In genomic region chr2:129116368-129116739, GRCm38 (mm10) we compare ENCODE assay signal across 19 mouse cellular contexts. TPM values are rescaled to one million over a fixed set of nuclear protein-coding genes. Genes with fewer than 3 reads are reported as not detected.
A peak's percentile ranks its signal among the peaks of the same experiment; 100 is the strongest.
DNase-seq lines count a peak whose midpoint lies in the region; ATAC-seq and TF ChIP-seq lines count a peak whose summit lies in the region.
"Had no signal": no experiment of that assay in that cellular context is flagged by ENCODE, and none has a peak within 500 bp of the region (broad histone marks: within the 10 kb centered on the region; RNA-seq: fewer than 3 reads in every experiment).

No protein-coding gene starts in this region.

- H3K9me3 ChIP-seq in forebrain, postnatal 0 days (ENCODE audit: low read length), result no peaks in the 10 kb centered on the region
- H3K9me3 ChIP-seq in forebrain, embryonic 11.5 days (ENCODE audit: control insufficient read depth, low read length), result no peaks in the 10 kb centered on the region
- H3K9me3 ChIP-seq: embryonic facial prominence, embryonic 13.5 days; forebrain, embryonic 10.5 days; forebrain, embryonic 15.5 days; heart, embryonic 12.5 days; hindbrain, embryonic 10.5 days had no signal

- no peaks in the 10 kb centered on the region for H3K4me1 ChIP-seq in forebrain, postnatal 0 days (ENCODE audit: insufficient read depth)
- H3K4me1 ChIP-seq in forebrain, embryonic 11.5 days (replicated peaks; ENCODE audit: control insufficient read depth, insufficient read depth, low read length), result no peaks in the 10 kb centered on the region
- H3K4me1 ChIP-seq: embryonic facial prominence, embryonic 13.5 days; forebrain, embryonic 10.5 days; forebrain, embryonic 15.5 days; heart, embryonic 12.5 days; hindbrain, embryonic 10.5 days had no signal

- no peak overlapping the region for H3K4me3 ChIP-seq in forebrain, postnatal 0 days (ENCODE audit: low read depth, low read length)
- no peak overlapping the region for H3K4me3 ChIP-seq in forebrain, embryonic 11.5 days (ENCODE audit: low read depth, low read length)
- H3K4me3 ChIP-seq: embryonic facial prominence, embryonic 13.5 days; forebrain, embryonic 10.5 days; forebrain, embryonic 15.5 days; heart, embryonic 12.5 days; hindbrain, embryonic 10.5 days had no signal

- no peaks in the 10 kb centered on the region for H3K27me3 ChIP-seq in forebrain, postnatal 0 days (ENCODE audit: insufficient read depth, low read length)
- no peaks in the 10 kb centered on the region for H3K27me3 ChIP-seq in forebrain, embryonic 11.5 days (ENCODE audit: control insufficient read depth, insufficient read depth, low read length)
- H3K27me3 ChIP-seq: embryonic facial prominence, embryonic 13.5 days; forebrain, embryonic 15.5 days; heart, embryonic 12.5 days had no signal

- no peak for TF ChIP-seq CTCF in forebrain, postnatal 0 days (IDR thresholded peaks at IDR 0.05; ENCODE audit: low read depth)

- WGBS in forebrain, postnatal 0 days, result 95% methylated on average over 1 of the region's 1 CpGs
- WGBS in forebrain, embryonic 11.5 days, result 96% methylated on average over 1 of the region's 1 CpGs

- H3K36me3 ChIP-seq in forebrain, postnatal 0 days (ENCODE audit: insufficient read depth), result peaks cover 73% of the 10 kb centered on the region
- peaks cover 10% of the 10 kb centered on the region; the same call in 1 of the 2 replicates for H3K36me3 ChIP-seq in forebrain, embryonic 11.5 days (ENCODE audit: control insufficient read depth, insufficient read depth, low read length)

- no peak overlapping the region for H3K4me2 ChIP-seq in forebrain, postnatal 0 days (ENCODE audit: low read depth)
- H3K4me2 ChIP-seq in forebrain, embryonic 11.5 days (ENCODE audit: low read depth, low read length, severe bottlenecking), result no peak overlapping the region
- H3K4me2 ChIP-seq: embryonic facial prominence, embryonic 13.5 days; forebrain, embryonic 15.5 days; heart, embryonic 12.5 days; hindbrain, embryonic 14.5 days had no signal

- DNase-seq in kidney, adult 11 months, result peak; percentile 78
- DNase-seq in kidney, postnatal 10 days, result no peak
- peak; percentile 78 for DNase-seq in kidney, adult 9 months
- peak; percentile 36 for DNase-seq in kidney, postnatal 14 days
- DNase-seq in cerebellum, adult 9-10 months, result no peak
- DNase-seq in forebrain, postnatal 0 days, result no peak
- no peak for DNase-seq in forebrain, embryonic 11.5 days (ENCODE audit: low spot score)
- DNase-seq: adrenal gland, postnatal 14 days; cerebellum, adult 11-12 months; cerebellum, adult 9-11 months; cerebellum, postnatal 36 days; gastrocnemius, postnatal 25 days had no signal

- H3K9ac ChIP-seq in forebrain, postnatal 0 days, result no peak overlapping the region
- no peak overlapping the region for H3K9ac ChIP-seq in forebrain, embryonic 11.5 days (ENCODE audit: low read length)
- H3K9ac ChIP-seq: embryonic facial prominence, embryonic 13.5 days; forebrain, embryonic 15.5 days; heart, embryonic 12.5 days; hindbrain, embryonic 14.5 days had no signal

- no peak for ATAC-seq in forebrain, postnatal 0 days
- ATAC-seq in forebrain, embryonic 11.5 days (replicated peaks; ENCODE audit: low FRiP score), result no peak
- ATAC-seq: activated CD4-positive, CD25-positive, alpha-beta regulatory T cell, adult 4 months; forebrain, embryonic 15.5 days had no signal

- no peak overlapping the region for H3K27ac ChIP-seq in forebrain, postnatal 0 days (ENCODE audit: low read depth, low read length)
- no peak overlapping the region for H3K27ac ChIP-seq in forebrain, embryonic 11.5 days (ENCODE audit: low read depth, low read length)
- H3K27ac ChIP-seq: embryonic facial prominence, embryonic 13.5 days; forebrain, embryonic 10.5 days; forebrain, embryonic 15.5 days; hindbrain, embryonic 10.5 days; hindbrain, embryonic 14.5 days had no signal

RNA-seq across cellular contexts. Expression of gene Chchd5, which starts 13.1 kb away (rescaled TPM):
- total RNA-seq in forebrain, postnatal 0 days (2014; rRNA removed), result 15.2 and 21.4 TPM in 2 replicates
- polyA plus RNA-seq in forebrain, postnatal 0 days (2015; fragmentation: Nextera tagmentation; extraction: Ambion mirVana), result 17.1 and 17.6 TPM in 2 replicates
- 24.5 TPM in 2 replicates for polyA plus RNA-seq in forebrain, embryonic 11.5 days (2014; fragmentation: Nextera tagmentation; extraction: Ambion mirVana)

RNA-seq across cellular contexts. Expression of gene Polr1b, which starts 15.6 kb away (rescaled TPM):
- 24.9 and 25.5 TPM in 2 replicates for total RNA-seq in forebrain, postnatal 0 days (2014; rRNA removed)
- 9.5 and 12.0 TPM in 2 replicates for polyA plus RNA-seq in forebrain, postnatal 0 days (2015; fragmentation: Nextera tagmentation; extraction: Ambion mirVana)
- polyA plus RNA-seq in forebrain, embryonic 11.5 days (2014; fragmentation: Nextera tagmentation; extraction: Ambion mirVana), result 30.9 and 33.9 TPM in 2 replicates

RNA-seq across cellular contexts. Expression of gene Ttl, which starts 50.6 kb away (rescaled TPM):
- total RNA-seq in forebrain, postnatal 0 days (2014; rRNA removed), result 66.0 and 66.2 TPM in 2 replicates
- 28.0 and 31.7 TPM in 2 replicates for polyA plus RNA-seq in forebrain, postnatal 0 days (2015; fragmentation: Nextera tagmentation; extraction: Ambion mirVana)
- polyA plus RNA-seq in forebrain, embryonic 11.5 days (2014; fragmentation: Nextera tagmentation; extraction: Ambion mirVana), result 16.7 and 16.8 TPM in 2 replicates

Comparison
In these comparisons a context has a peak if more than half of its experiments do, and no peak if none do; other contexts are left out.
1. DNase-seq: peak in kidney, adult 11 months (single experiment), kidney, adult 9 months (single experiment) and kidney, postnatal 14 days (single experiment); none in kidney, postnatal 10 days (single experiment), cerebellum, adult 9-10 months (single experiment), forebrain, postnatal 0 days (single experiment) and forebrain, embryonic 11.5 days (single experiment).